Mouse (Mus musculus) hindbrain, embryonic 16.5 days (tissue): ENCODE measurements around the gene Cd82. TPM values are rescaled to one million over a fixed set of nuclear protein-coding genes. Genes with fewer than 3 reads are reported as not detected.

Experiments
- ATAC-seq: fragments of 200-750 bp; cut with Nextera tagmentation; 2 replicates; pipeline ENCODE4 v1.8.0; 2017; ENCODE audit warnings: moderate TSS enrichment, moderate library complexity
- H3K27ac ChIP-seq: fragments of 300-500 bp; sonication (generic); 2 replicates; pipeline ENCODE4 v1.5.1; 2014; ENCODE audit warnings: low read depth, mild to moderate bottlenecking, control low read depth, low read length, moderate library complexity
- H3K27me3 ChIP-seq: fragments of 300-500 bp; sonication (generic); replicated peaks from 2 replicates; pipeline ENCODE4 v1.6.1; 2014; ENCODE audit warnings: low read length; ENCODE audit not compliant: control insufficient read depth, insufficient read depth
- H3K36me3 ChIP-seq: fragments of 300-500 bp; sonication (generic); 2 replicates; pipeline ENCODE4 v1.6.1; 2014; ENCODE audit warnings: mild to moderate bottlenecking, low read length, moderate library complexity, mixed read lengths; ENCODE audit not compliant: control insufficient read depth, insufficient read depth
- H3K4me1 ChIP-seq: fragments of 300-500 bp; sonication (generic); 2 replicates; pipeline ENCODE4 v1.6.1; 2014; ENCODE audit warnings: low read depth, low read length; ENCODE audit not compliant: control insufficient read depth, insufficient read depth
- H3K4me2 ChIP-seq: fragments of 300-500 bp; sonication (generic); 2 replicates; pipeline ENCODE4 v1.6.1; 2014; ENCODE audit warnings: mild to moderate bottlenecking, low read length, control low read depth, moderate library complexity
- H3K4me3 ChIP-seq: fragments of 300-500 bp; sonication (generic); 2 replicates; pipeline ENCODE4 v1.5.1; 2014; ENCODE audit warnings: mild to moderate bottlenecking, low read length, control low read depth, moderate library complexity
- H3K9ac ChIP-seq: fragments of 300-500 bp; sonication (generic); 2 replicates; pipeline ENCODE4 v1.6.1; 2014; ENCODE audit warnings: low read depth, mild to moderate bottlenecking, control low read depth, low read length, moderate library complexity
- H3K9me3 ChIP-seq: fragments of 300-500 bp; sonication (generic); 2 replicates; pipeline ENCODE4 v1.6.1; 2014; ENCODE audit warnings: mild to moderate bottlenecking, low read length, moderate library complexity; ENCODE audit not compliant: control insufficient read depth
- WGBS: fragments of 180-500 bp; shearing (Covaris S2); extraction: QIAGEN DNeasy Blood & Tissue Kit; methylation state at CpG from one replicate; pipeline ENCODE4 v1.1.7; 2014; 5-methylcytosine and 5-hydroxymethylcytosine counted together
- polyA plus RNA-seq: library from polyadenylated mRNA; unstranded; fragments of >200 nt; fragmentation: Nextera tagmentation; extraction: Ambion mirVana; gene quantifications from 2 replicates; pipeline ENCODE4 v1.2.1, GENCODE M21; 2015

Cd82 gene
- polyA plus RNA-seq, 1 experiment from 2014 or later, result 24.5 TPM

DNA sequence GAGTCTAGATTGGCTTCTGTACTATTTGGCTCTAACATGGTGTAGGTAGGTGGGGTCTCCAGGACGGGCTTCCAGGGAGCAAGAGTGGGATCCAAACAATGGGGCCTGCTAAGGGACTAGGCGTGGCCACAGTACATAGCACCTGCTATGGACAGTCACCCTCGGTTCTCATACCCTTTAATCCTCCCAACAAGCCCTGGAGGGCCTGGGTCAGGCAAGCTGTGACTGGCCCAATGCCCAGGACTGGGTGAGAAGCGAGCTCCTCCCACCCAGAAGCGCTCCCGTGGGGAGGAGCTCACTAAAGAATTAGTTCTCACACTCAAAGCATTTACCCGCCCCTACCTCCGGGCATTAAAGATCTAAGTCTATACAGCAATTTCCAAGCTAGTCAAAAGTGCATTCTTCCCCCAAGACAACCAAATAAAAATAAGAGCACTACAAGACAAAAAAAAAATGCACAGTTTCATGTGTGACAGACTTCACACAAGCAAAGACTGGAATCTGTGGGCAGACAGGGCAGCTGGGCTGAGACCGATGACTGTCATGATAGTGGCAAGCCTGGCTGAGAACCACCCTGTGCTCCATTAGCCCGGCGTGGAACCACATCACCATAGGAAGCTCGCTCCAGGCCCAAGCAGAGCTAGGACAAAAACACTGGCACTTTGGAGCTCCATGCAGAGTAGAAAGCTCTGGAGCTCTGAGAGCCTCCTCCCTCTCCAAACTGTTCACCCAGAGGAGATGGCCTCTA lies 23.0 kb downstream of the Cd82 start:
- Histone ChIP-seq H3K36me3 (no peaks in the 10 kb centered on the region), H3K27ac (peak overlapping the region; percentile 25; the same call in 1 of the 2 replicates), H3K4me1 (peaks cover 6% of the 10 kb centered on the region; the same call in 1 of the 2 replicates), H3K9ac (no peak overlapping the region), H3K9me3 (no peaks in the 10 kb centered on the region), H3K27me3 (no peaks in the 10 kb centered on the region; the same call in 1 of the 2 replicates), H3K4me3 (no peak overlapping the region), H3K4me2 (no peak overlapping the region)
- ATAC-seq, result peak; percentile 46
- 43% methylated on average over 12 of the region's 12 CpGs for WGBS

DNA sequence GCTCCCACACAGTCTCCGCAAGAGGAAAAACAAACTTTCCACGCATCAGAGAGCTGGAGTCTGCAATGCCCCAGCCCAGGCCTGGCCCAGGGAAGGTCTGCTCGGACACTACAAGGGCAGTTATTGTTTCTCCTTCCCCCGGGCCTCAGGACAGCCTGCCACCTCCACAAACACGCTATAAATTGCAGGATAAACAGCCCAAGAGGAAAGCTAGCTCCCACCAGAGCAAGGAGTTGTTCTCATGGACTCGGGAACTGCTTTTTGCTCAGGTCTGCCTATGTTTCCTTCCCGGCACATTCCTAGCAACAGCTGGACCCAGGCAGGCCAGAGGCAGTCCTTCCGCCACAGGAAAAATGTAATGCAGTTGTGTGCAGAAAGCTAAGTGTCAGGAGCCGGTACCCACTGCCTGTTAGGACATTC lies 23.6 kb downstream of the Cd82 start:
- Histone ChIP-seq H3K36me3 (no peaks in the 10 kb centered on the region), H3K4me1 (peaks cover 6% of the 10 kb centered on the region; the same call in 1 of the 2 replicates), H3K9ac (no peak overlapping the region), H3K9me3 (no peaks in the 10 kb centered on the region), H3K4me2 (no peak overlapping the region), H3K4me3 (no peak overlapping the region), H3K27me3 (no peaks in the 10 kb centered on the region; the same call in 1 of the 2 replicates), H3K27ac (peak overlapping the region; percentile 25; the same call in 1 of the 2 replicates)
- WGBS, result 60% methylated on average over 9 of the region's 9 CpGs
- no peak for ATAC-seq

DNA sequence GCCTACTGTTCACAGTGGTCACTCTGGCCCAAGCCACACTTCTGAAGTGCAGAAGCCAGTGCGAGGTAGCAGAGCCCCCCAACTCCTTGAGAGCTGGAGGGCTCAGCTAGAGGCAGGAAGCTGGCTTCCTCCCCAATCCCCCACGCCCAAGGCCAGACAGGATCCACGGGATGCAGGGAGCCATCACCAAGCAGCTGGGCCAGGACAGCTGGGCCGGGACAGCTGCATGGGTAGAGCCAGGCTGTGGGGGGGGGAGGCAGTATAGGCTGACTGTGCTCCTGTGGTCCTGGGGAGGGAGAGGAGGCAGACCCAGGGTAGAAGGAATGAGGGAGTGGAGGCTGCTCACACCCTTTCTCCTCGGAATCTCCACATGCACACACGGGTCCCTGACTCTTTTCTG lies 24.6 kb downstream of the Cd82 start:
- no peaks in the 10 kb centered on the region; the same call in 1 of the 2 replicates for H3K27me3 ChIP-seq
- no peak overlapping the region for H3K27ac ChIP-seq
- H3K9me3 ChIP-seq, result no peaks in the 10 kb centered on the region
- H3K4me2 ChIP-seq, result no peak overlapping the region
- WGBS, result 64% methylated on average over 6 of the region's 6 CpGs
- H3K36me3 ChIP-seq, result no peaks in the 10 kb centered on the region
- no peak overlapping the region for H3K4me3 ChIP-seq
- no peak overlapping the region for H3K9ac ChIP-seq
- ATAC-seq, result no peak
- H3K4me1 ChIP-seq, result peaks cover 6% of the 10 kb centered on the region; the same call in 1 of the 2 replicates

DNA sequence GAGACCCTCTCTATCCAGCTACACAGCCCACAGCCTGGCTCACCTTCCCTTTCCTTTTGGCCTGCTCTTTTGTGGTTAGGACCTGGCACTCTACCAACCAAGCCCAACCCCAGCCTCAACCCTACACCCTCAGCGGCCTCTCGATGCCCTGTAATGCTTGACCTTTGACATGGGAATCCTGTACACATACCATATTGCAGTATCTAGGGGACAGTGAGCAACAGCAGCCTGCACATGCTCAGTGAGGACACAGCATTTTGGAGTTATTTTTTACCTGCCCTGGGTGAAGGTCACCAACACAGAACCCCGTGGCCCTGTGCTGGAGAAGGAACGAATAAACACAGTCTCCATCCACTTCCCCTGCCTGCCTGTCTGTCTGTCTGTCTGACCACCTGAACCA lies 27.4 kb downstream of the Cd82 start:
- no peaks in the 10 kb centered on the region; the same call in 1 of the 2 replicates for H3K27me3 ChIP-seq
- H3K9ac ChIP-seq, result no peak overlapping the region
- peaks cover 6% of the 10 kb centered on the region; the same call in 1 of the 2 replicates for H3K4me1 ChIP-seq
- WGBS, result 85% methylated on average over 4 of the region's 4 CpGs
- H3K9me3 ChIP-seq, result no peaks in the 10 kb centered on the region
- H3K36me3 ChIP-seq, result no peaks in the 10 kb centered on the region
- H3K27ac ChIP-seq, result no peak overlapping the region
- H3K4me2 ChIP-seq, result no peak overlapping the region
- no peak overlapping the region for H3K4me3 ChIP-seq
- no peak for ATAC-seq

DNA sequence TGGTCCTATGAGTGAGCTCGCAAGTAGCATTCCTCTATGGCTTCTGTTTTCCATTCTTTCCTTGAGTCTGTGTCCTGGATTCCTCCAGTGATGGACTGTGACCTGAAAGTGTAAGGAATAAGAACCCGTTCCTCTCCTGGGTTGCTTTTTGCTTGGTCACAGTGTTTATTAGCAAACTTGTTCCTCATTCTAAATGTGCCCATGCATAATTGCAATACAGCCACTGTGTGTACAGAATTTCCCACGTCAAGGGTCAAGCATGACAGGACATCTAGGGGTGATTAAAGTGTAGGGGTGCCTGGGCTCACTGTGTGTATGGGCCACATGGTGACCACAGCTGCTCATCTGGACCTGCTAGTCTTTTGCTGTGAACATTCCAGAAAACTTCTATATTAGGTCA lies 28.0 kb downstream of the Cd82 start:
- Histone ChIP-seq H3K27me3 (no peaks in the 10 kb centered on the region; the same call in 1 of the 2 replicates), H3K27ac (no peak overlapping the region), H3K4me1 (peaks cover 6% of the 10 kb centered on the region; the same call in 1 of the 2 replicates), H3K4me3 (no peak overlapping the region), H3K4me2 (no peak overlapping the region), H3K36me3 (no peaks in the 10 kb centered on the region), H3K9ac (no peak overlapping the region), H3K9me3 (no peaks in the 10 kb centered on the region)
- no peak for ATAC-seq
- 94% methylated on average over 3 of the region's 3 CpGs for WGBS

DNA sequence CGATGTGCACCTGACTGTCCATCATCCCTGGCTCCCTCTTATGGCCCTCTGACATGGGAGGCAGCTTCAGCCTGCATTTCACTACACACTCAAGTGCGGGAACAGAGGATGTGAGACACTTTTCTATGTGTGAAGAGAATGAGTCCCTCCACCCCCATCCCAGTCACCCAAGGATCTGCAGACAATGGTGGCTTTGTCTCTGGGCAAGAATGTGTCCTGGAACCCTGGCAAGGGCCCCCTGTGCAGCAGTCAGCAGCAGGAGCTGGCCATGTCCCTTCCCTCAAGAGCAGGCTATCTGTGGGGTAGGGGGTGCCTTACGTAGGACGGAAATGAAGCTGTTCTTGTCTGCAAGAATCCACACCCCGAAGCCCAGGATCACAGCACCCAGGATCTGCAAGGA lies 29.4 kb downstream of the Cd82 start:
- H3K9ac ChIP-seq, result no peak overlapping the region
- ATAC-seq, result no peak

DNA sequence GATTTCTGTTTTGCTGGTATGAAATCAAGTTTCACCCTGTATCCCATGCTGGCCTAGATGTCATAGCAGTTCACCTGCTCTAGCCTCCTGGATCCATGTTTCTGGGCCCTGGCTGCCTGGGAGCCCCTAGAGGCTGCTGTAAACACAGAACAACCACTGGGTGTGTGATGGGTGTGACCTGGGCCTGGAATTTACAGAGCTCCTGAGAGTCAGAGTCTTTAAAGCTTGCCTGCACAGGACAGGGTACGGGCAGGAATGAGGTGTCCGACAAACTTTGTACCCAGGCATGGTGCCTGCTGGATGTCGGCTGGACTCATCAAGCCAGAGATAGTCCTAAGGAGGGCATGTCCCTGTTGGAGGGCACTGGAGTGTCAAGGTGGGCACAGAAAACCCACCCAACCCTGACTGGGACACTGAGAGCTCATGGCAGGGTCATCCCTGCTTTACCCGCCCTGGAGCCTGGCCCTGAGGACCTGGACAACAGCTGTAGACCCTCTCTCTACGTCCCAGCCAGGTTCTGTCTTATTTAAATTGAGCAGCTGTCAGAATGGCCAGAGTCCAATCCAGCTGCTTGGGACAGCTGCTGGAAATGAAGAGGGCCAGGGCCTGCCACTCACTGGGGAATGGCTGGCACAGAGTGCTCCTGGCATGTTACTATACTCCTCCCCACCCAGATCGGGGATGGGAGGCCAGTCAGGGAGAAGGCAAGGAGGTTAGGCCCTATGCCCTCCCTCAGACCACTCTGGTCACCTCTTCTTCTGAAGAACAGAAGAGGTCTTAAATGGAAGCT lies 30.1 kb downstream of the Cd82 start:
- Histone ChIP-seq H3K9ac (no peak overlapping the region), H3K4me2 (no peak overlapping the region), H3K9me3 (no peaks in the 10 kb centered on the region), H3K4me3 (no peak overlapping the region), H3K27ac (no peak overlapping the region), H3K4me1 (no peaks in the 10 kb centered on the region), H3K36me3 (no peaks in the 10 kb centered on the region), H3K27me3 (no peaks in the 10 kb centered on the region; the same call in 1 of the 2 replicates)
- 79% methylated on average over 6 of the region's 6 CpGs for WGBS
- no peak for ATAC-seq

More for the DNA sequence above, 29.4 kb downstream of the Cd82 start:
- H3K4me2 ChIP-seq, result no peak overlapping the region
- no peaks in the 10 kb centered on the region for H3K9me3 ChIP-seq
- no peaks in the 10 kb centered on the region; the same call in 1 of the 2 replicates for H3K27me3 ChIP-seq
- H3K4me3 ChIP-seq, result no peak overlapping the region
- H3K27ac ChIP-seq, result no peak overlapping the region
- H3K4me1 ChIP-seq, result peaks cover 3% of the 10 kb centered on the region; the same call in 1 of the 2 replicates
- 72% methylated on average over 5 of the region's 5 CpGs for WGBS
- H3K36me3 ChIP-seq, result no peaks in the 10 kb centered on the region

DNA sequence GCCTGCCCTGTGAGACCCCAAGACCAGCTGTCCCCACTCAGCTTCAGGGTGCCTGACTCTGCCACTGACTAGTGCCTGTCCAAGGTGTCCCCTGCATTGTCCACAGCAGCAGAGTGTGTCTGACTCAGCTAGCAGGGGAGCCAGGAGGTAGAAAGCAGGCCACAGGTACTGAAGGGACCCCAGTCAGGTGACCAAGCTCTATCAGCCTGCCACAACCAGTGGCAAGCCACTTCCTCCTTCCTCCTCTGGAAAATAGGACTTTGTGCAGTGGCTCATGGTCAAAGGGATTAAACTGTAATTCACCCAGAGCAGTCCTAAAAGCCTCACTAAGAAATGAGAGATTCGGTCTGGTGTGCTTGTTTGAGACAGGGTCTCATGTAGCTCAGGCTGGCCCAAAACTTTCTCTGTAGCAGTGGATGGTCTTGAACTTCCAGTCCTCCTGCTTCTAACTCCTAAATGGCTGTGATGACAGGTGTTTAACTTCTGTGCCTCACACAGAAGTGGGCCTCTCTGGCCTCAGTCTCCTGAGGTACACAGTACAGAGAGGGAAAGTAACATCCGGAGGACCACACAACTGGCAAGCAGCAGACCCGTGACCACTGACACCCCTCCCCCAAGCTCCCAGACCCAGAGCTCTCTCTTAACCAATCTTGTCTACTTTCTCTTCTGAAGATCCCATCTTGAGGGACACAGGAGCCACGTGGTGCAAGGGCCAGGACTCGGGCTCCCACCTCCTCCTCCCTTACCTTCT lies 31.2 kb downstream of the Cd82 start:
- H3K4me1 ChIP-seq, result no peaks in the 10 kb centered on the region
- WGBS, result 68% methylated on average over 5 of the region's 5 CpGs
- H3K36me3 ChIP-seq, result no peaks in the 10 kb centered on the region
- H3K27me3 ChIP-seq, result no peaks in the 10 kb centered on the region; the same call in 1 of the 2 replicates
- H3K4me2 ChIP-seq, result no peak overlapping the region
- H3K4me3 ChIP-seq, result no peak overlapping the region
- no peak overlapping the region for H3K27ac ChIP-seq
- H3K9ac ChIP-seq, result no peak overlapping the region
- ATAC-seq, result peak; percentile 28; the same call in 1 of the 2 replicates
- H3K9me3 ChIP-seq, result no peaks in the 10 kb centered on the region
